Comparison of ENCODE assay signal across 8 mouse cellular contexts in the genomic region with DNA sequence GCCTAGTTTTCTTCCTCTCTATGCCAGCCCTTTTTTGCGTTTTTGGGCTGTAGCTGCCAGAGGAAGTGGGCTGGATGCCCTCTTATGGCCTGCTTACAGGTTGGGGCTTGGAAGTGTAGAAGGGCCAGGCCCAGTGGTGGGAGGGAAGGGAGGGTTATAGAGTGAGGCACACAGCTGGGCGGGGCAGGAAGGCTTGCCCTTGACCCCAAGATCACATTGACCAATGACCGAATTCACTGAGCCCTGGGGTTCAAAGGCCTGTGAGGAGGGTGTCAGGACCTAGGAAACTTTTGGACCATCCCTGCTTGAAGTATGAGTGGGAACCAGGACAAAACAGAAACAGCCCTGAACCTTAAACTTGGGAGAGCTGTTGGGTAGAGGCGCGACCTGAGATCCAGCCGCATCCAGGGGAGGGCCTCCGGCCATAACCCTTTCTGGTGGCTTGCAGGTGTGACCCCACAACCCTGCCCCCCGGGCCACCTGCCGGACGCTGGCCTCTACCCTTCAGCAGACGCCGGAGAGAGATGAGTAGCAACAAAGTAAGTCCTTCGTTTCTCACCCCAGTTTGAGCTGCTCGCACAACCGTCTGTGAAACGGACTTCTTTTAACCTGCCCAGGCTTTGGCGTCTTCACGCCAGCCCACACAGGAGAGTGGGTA. TPM values are rescaled to one million over a fixed set of nuclear protein-coding genes. Genes with fewer than 3 reads are reported as not detected.
DNase-seq lines count a peak whose midpoint lies in the region; ATAC-seq and TF ChIP-seq lines count a peak whose summit lies in the region.

No protein-coding gene starts in this region.

- no peaks in the 10 kb centered on the region for H3K9me3 ChIP-seq in heart, embryonic 14.5 days (ENCODE audit: control insufficient read depth, low read length)
- H3K9me3 ChIP-seq in hindbrain, embryonic 12.5 days (replicated peaks), result no peaks in the 10 kb centered on the region
- H3K9me3 ChIP-seq in midbrain, embryonic 13.5 days, result no peaks in the 10 kb centered on the region

- no peak for TF ChIP-seq CTCF in Patski (IDR thresholded peaks at IDR 0.05)

- peak overlapping the region; percentile 80 for H3K4me2 ChIP-seq in heart, embryonic 14.5 days (ENCODE audit: low read length)
- peak overlapping the region; percentile 73 for H3K4me2 ChIP-seq in hindbrain, embryonic 12.5 days (replicated peaks)
- peak overlapping the region; percentile 91 for H3K4me2 ChIP-seq in midbrain, embryonic 13.5 days (replicated peaks)

- peak overlapping the region; percentile 74 to 80 for H3K4me3 ChIP-seq in heart, embryonic 14.5 days (ENCODE audit: control insufficient read depth in 1 of 2, insufficient read depth in 1 of 2, low read depth in 1 of 2, low read length in 2 of 2)
- H3K4me3 ChIP-seq in hindbrain, embryonic 12.5 days, result peak overlapping the region; percentile 59; the same call in 1 of the 2 replicates
- H3K4me3 ChIP-seq in midbrain, embryonic 13.5 days (replicated peaks), result 0 out of 2 replicates have a peak overlapping the region, but pooled peaks have one; percentile 8

- peak overlapping the region; percentile 80 for H3K9ac ChIP-seq in heart, embryonic 14.5 days (ENCODE audit: low read length)
- H3K9ac ChIP-seq in hindbrain, embryonic 12.5 days, result 0 out of 2 replicates have a peak overlapping the region, but pooled peaks have one; percentile 19
- H3K9ac ChIP-seq in midbrain, embryonic 13.5 days (replicated peaks), result no peak overlapping the region; the same call in 1 of the 2 replicates

- 34% methylated on average over 18 of the region's 18 CpGs for WGBS in heart, embryonic 14.5 days
- WGBS in hindbrain, embryonic 12.5 days, result 36% methylated on average over 18 of the region's 18 CpGs
- 43% methylated on average over 18 of the region's 18 CpGs for WGBS in midbrain, embryonic 13.5 days

- CTCF ChIA-PET in Patski (lab: Charles Lee), result interaction anchor here (0.8 to 1.8 kb wide), 5 partner anchors 15 to 80 kb away, joined by 3 to 5 read pairs (median 4); no protein-coding TSS in a partner anchor

- H3K4me1 ChIP-seq in heart, embryonic 14.5 days (ENCODE audit: control insufficient read depth in 2 of 2, insufficient read depth in 2 of 2, low read length in 2 of 2), result peaks cover 25 to 44% of the 10 kb centered on the region in 2 experiments
- peaks cover 29% of the 10 kb centered on the region for H3K4me1 ChIP-seq in hindbrain, embryonic 12.5 days
- H3K4me1 ChIP-seq in midbrain, embryonic 13.5 days (replicated peaks), result peaks cover 26% of the 10 kb centered on the region

- no peak for DNase-seq in heart, adult 18-20 months
- DNase-seq in Patski (ENCODE audit: low read depth, low spot score), result no peak
- no peak for DNase-seq in urinary bladder, postnatal 25 days (ENCODE audit: low spot score)
- DNase-seq in cerebellum, postnatal 4 days (ENCODE audit: low spot score in 2 of 2), result no peak

- in situ Hi-C loops in Patski (cut with MboI; ENCODE audit: low pct_unique_long_range_greater_than_20kb), result no loop called here

- H3K27me3 ChIP-seq in heart, embryonic 14.5 days (ENCODE audit: control insufficient read depth, insufficient read depth, low read length), result no peaks in the 10 kb centered on the region
- H3K27me3 ChIP-seq in Patski, result no peaks in the 10 kb centered on the region
- peaks cover 17% of the 10 kb centered on the region; the same call in 1 of the 2 replicates for H3K27me3 ChIP-seq in hindbrain, embryonic 12.5 days
- H3K27me3 ChIP-seq in midbrain, embryonic 13.5 days, result peaks cover 7% of the 10 kb centered on the region; the same call in 1 of the 2 replicates

- peak; percentile 45 for ATAC-seq in heart, embryonic 14.5 days (ENCODE audit: insufficient number of reproducible peaks, insufficient read depth, low FRiP score, low read depth)
- ATAC-seq in Patski, result peak; percentile 2
- ATAC-seq in hindbrain, embryonic 12.5 days (ENCODE audit: low FRiP score), result no peak
- ATAC-seq in midbrain, embryonic 13.5 days, result no peak
- no peak for ATAC-seq in frontal cortex, adult (ENCODE audit: low TSS enrichment)

- peak overlapping the region; percentile 88 to 91 for H3K27ac ChIP-seq in heart, embryonic 14.5 days (replicated peaks in 1 of 2; ENCODE audit: control insufficient read depth in 1 of 2, insufficient read depth in 1 of 2, low read depth in 2 of 2, low read length in 2 of 2)
- H3K27ac ChIP-seq in hindbrain, embryonic 12.5 days, result peak overlapping the region; percentile 40; the same call in 1 of the 2 replicates
- no peak overlapping the region for H3K27ac ChIP-seq in midbrain, embryonic 13.5 days

- POLR2A ChIA-PET in Patski (lab: Charles Lee), result interaction anchor here (0.9 to 1.5 kb wide), 2 partner anchors 18 to 23 kb away, joined by 3 read pairs; no protein-coding TSS in a partner anchor

- peaks cover 15% of the 10 kb centered on the region for H3K36me3 ChIP-seq in heart, embryonic 14.5 days (ENCODE audit: control insufficient read depth, insufficient read depth, low read length)
- H3K36me3 ChIP-seq in hindbrain, embryonic 12.5 days, result no peaks in the 10 kb centered on the region
- H3K36me3 ChIP-seq in midbrain, embryonic 13.5 days, result no peaks in the 10 kb centered on the region

RNA-seq across cellular contexts. Expression of a gene that starts 9.4 kb away (rescaled TPM):
- 11.0 and 12.2 TPM in 2 replicates for polyA plus RNA-seq in heart, embryonic 14.5 days (2014; fragmentation: Nextera tagmentation; extraction: Ambion mirVana)
- 100 to 1,000 TPM; 108 to 117 TPM for total RNA-seq in heart, adult 18-20 months (2021)
- polyA plus RNA-seq in Patski (2021), result 38.2 TPM
- 13.5 and 14.3 TPM in 2 replicates for polyA plus RNA-seq in hindbrain, embryonic 12.5 days (2016; fragmentation: Nextera tagmentation; extraction: Ambion mirVana)
- polyA plus RNA-seq in midbrain, embryonic 13.5 days (2015; fragmentation: Nextera tagmentation; extraction: Ambion mirVana), result 10.1 and 11.3 TPM in 2 replicates

RNA-seq across cellular contexts. Expression of a gene that starts 12.7 kb away (rescaled TPM):
- 336 and 355 TPM in 2 replicates for polyA plus RNA-seq in heart, embryonic 14.5 days (2014; fragmentation: Nextera tagmentation; extraction: Ambion mirVana)
- total RNA-seq in heart, adult 18-20 months (2021), result 100 to 1,000 TPM; 654 to 691 TPM
- polyA plus RNA-seq in Patski (2021), result 99.0 TPM
- polyA plus RNA-seq in hindbrain, embryonic 12.5 days (2016; fragmentation: Nextera tagmentation; extraction: Ambion mirVana), result 40.4 and 43.2 TPM in 2 replicates
- polyA plus RNA-seq in midbrain, embryonic 13.5 days (2015; fragmentation: Nextera tagmentation; extraction: Ambion mirVana), result 62.5 and 62.9 TPM in 2 replicates

RNA-seq across cellular contexts. Expression of a gene that starts 22.0 kb away (rescaled TPM):
- 33.4 and 35.7 TPM in 2 replicates for polyA plus RNA-seq in heart, embryonic 14.5 days (2014; fragmentation: Nextera tagmentation; extraction: Ambion mirVana)
- 10 to 100 TPM; 14.7 to 16.1 TPM for total RNA-seq in heart, adult 18-20 months (2021)
- 28.8 TPM for polyA plus RNA-seq in Patski (2021)
- polyA plus RNA-seq in hindbrain, embryonic 12.5 days (2016; fragmentation: Nextera tagmentation; extraction: Ambion mirVana), result 21.5 and 22.9 TPM in 2 replicates
- polyA plus RNA-seq in midbrain, embryonic 13.5 days (2015; fragmentation: Nextera tagmentation; extraction: Ambion mirVana), result 15.2 and 16.3 TPM in 2 replicates

RNA-seq across cellular contexts. Expression of a gene that starts 33.4 kb away (rescaled TPM):
- 0.13 TPM in 1 of 2 replicates, not detected in the other for polyA plus RNA-seq in heart, embryonic 14.5 days (2014; fragmentation: Nextera tagmentation; extraction: Ambion mirVana)
- total RNA-seq in heart, adult 18-20 months (2021), result not detected
- polyA plus RNA-seq in Patski (2021), result 0.08 TPM
- 0.31 and 0.56 TPM in 2 replicates for polyA plus RNA-seq in hindbrain, embryonic 12.5 days (2016; fragmentation: Nextera tagmentation; extraction: Ambion mirVana)
- 0.34 and 0.55 TPM in 2 replicates for polyA plus RNA-seq in midbrain, embryonic 13.5 days (2015; fragmentation: Nextera tagmentation; extraction: Ambion mirVana)

RNA-seq across cellular contexts. Expression of a gene that starts 34.3 kb away (rescaled TPM):
- 0.19 TPM in 1 of 2 replicates, not detected in the other for polyA plus RNA-seq in heart, embryonic 14.5 days (2014; fragmentation: Nextera tagmentation; extraction: Ambion mirVana)
- total RNA-seq in heart, adult 18-20 months (2021), result not detected
- 0.47 TPM for polyA plus RNA-seq in Patski (2021)
- polyA plus RNA-seq in hindbrain, embryonic 12.5 days (2016; fragmentation: Nextera tagmentation; extraction: Ambion mirVana), result 4.2 and 5.0 TPM in 2 replicates
- polyA plus RNA-seq in midbrain, embryonic 13.5 days (2015; fragmentation: Nextera tagmentation; extraction: Ambion mirVana), result 4.8 TPM in 2 replicates

Comparison
In these comparisons a context has a peak if more than half of its experiments do, and no peak if none do; other contexts are left out.
1. ATAC-seq: peak in heart, embryonic 14.5 days (single experiment) and Patski (single experiment); none in hindbrain, embryonic 12.5 days (single experiment), midbrain, embryonic 13.5 days (single experiment) and frontal cortex, adult (single experiment).
2. H3K4me3 ChIP-seq: peak in every context shown above with its lines; median percentile 77 in heart, embryonic 14.5 days; 59 in hindbrain, embryonic 12.5 days; 8 in midbrain, embryonic 13.5 days.
3. Peak in every context shown above with its lines, with median percentiles within 50 percentile points of each other: H3K4me2 ChIP-seq.